Mouse (Mus musculus) spleen, postnatal 4 days (tissue): ENCODE measurements around the gene Olfr456.
"Not testable (repeated sequence)": the region's sequence is repeated elsewhere in the genome, so short reads cannot be mapped to it uniquely, and the experiment has no call there.

Source experiments
- DNase-seq, 2 experiments: peaks; one replicate each; pipeline ENCODE4 v3.0.0; 2022; ENCODE audit warnings: low spot score in 2 of 2

Gene Olfr456

DNA sequence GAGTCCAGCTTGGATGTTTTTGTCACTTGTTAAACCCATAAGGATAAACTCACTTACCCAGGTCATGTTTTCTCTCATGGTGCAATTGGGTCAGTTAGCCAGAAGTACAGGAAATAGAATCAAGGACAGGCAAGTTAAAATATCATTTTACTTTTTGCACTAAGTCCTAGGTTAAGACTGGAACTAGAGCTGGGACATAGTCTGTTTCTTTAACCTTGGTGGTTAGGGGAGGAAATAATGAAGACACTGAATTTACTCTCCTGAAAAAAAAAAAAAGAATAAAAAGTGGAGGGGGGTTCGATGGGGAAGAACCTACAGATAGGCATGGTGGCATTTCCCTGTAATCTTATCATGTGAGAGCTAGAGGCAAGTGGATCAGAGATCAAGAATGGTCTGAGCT lies at the start of gene Olfr456:
Olfr456 (minus strand) TSS at position 101 of the 400 bp plus-strand sequence.
- DNase-seq, result no peak

DNA sequence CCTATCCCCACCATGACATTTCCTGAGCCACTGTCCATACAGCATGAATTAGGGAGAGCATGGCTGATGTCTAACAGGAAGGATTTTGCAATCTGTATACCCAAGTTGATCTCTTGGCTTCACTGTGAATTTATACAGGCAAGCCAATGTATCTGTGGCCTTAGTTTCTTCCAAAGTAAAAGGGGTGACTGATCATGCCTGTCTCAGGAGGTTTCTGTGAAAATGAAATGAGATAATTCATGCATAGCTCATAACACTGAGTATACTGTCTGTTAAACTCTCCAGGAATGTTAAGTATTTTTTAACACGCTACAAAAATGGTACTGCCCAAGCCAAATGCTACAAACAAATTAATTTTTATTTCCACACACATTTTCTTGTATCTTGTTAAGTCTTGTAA lies 26.4 kb upstream of the Olfr456 start:
- no peak for DNase-seq

- no peak for DNase-seq
Measured at GRCm38 (mm10) chr6:42509311-42509710, 22.3 kb upstream of the Olfr456 start.

DNA sequence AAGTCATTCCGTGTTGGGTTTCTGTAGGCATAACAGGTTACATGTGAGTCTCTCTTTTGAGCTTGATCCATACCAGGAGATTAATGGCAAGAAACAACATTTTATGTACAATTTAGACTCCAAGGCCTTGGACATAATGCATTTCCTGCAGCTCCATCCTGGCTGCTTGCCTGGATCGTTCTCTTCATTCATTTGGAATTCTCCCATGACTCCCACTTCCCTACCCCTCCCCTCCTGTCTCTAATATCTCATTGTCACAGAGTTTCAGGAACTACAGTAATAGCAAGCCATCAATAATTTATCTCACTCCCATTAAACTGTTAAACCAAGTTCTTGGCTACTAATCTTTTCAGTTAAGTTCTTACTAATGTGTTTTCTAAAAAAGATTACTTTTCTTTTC lies 16.5 kb upstream of the Olfr456 start:
- DNase-seq, result no peak

- no peak for DNase-seq
Measured at GRCm38 (mm10) chr6:42489731-42490130, 2.7 kb upstream of the Olfr456 start.

GRCm38 (mm10) chr6:42484633-42485032 lies 2.4 kb downstream of the Olfr456 start:
- no peak for DNase-seq

DNA sequence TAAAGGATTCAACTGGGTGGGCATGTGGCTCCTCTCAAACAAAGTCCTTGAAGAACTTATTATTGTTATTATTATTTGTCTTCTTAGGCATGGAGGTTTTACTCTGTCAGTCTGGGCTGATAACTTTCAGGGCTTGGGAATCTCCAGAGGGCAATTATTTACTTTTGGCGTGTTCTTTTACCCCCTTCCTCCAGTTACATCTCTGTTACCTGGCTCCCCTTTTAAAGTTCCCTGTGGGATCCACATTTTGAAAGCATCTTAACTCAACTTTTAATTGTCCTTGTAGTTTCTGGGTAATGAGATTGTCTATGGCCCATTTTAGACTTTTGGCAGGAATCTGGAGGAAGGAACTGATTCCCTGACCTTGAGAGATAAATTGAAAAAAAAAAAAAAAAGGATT lies 10.8 kb downstream of the Olfr456 start, which contains the start of gene Olfr457:
Olfr457 (minus strand) TSS at position 101 of the 400 bp plus-strand sequence.
- no peak for DNase-seq

DNA sequence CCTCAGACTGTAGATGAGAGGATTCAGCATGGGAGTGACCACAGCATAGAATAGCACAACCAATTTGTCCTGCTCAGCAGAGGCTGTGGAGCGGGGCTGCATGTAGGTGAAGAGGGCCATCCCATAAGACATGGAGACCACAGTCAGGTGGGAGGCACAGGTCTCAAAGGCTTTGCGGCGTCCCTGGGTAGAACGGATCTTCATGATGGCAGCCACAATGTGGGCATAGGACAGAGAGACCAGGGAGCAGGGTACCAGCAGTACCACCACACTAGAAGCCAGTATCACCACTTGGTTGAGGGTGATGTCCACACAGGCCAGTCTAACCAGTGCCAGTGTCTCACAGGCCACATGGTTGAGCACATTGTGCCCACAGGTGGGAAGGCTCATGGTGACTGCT lies 15.7 kb downstream of the Olfr456 start:
- not testable (repeated sequence) for DNase-seq

DNA sequence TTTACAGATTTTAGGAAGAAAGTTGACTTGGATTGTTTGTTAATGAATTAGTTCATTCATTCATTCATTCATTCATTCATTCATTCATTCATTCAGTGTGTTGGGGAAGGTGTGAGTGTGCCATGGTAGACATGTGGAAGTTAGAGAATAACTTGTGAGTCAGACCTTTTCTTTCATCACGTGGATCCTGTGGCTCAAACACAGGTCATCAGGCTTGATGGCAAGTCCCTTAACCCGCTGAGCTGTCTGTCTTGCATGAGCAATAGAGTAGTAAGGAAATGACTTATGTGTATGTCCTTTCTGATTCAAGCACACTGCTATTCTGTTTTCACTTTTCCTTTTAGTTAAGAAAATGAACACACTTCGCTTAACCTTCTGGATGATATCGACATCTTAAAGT lies 16.5 kb downstream of the Olfr456 start:
- no peak for DNase-seq

DNA sequence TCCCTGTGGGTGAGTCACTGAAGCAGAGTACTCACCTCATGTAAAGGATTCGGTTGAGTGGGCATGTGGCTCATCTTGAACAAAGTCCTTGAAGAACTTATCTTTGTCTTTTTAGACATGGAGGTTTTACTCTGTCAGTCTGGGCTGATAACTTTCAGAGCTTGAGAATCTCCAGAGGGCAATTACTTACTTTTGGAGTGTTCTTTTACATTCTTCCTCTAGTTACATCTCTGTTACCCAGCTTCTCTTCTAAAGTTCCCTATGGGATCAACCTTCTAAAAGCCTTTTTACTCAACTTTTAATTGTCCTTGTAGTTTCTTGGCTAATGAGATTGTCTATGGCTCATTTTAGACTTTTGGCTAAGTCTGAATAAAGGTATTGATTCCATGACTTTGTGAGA lies 21.9 kb downstream of the Olfr456 start, which contains the start of gene Olfr458:
Olfr458 (minus strand) TSS at position 101 of the 400 bp plus-strand sequence.
- no peak for DNase-seq

GRCm38 (mm10) chr6:42447381-42447780 lies 39.6 kb downstream of the Olfr456 start:
- no peak for DNase-seq

DNA sequence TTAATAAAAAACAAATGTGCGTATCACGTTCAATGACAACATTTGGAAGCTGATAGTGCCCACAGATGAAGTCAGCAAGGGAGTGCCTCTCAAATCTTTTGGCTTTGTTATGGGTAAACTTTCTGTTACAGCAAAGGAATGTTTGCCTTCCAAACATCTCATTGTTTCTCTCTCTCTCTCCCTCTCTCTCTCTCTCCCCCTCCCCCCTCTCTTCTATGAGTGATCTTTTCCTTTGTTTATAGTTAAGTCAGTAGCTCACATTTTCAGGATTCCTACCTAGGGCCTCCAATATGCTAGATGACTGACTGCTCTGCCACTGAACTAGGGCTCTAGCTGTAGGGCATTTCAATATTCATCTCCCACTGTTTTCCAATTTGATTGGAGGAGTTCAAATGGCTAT lies 42.5 kb downstream of the Olfr456 start:
- DNase-seq, result no peak

DNA sequence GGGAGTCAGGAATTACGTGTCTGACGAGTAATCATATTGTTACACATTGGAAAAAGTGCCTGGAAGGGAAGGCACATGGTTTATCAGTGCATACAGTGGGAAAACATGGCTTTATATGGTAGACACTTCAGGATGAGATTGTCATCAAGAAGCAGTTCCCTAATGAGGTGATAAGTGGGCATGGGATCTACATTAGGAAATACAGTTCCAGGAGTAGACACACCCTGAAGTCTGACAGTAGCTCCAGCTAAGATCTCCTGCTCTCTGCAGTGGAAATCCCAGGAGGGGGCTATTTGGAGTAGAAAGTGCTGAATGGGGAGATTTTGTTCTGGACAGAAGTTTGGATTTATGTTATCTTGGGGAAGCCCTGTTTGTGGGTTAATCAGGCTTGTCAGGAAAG lies 45.6 kb downstream of the Olfr456 start:
- DNase-seq, result no peak
